Mouse (Mus musculus): Measurements from ENCODE around the gene Kazn.

GRCm38 (mm10) chr4:142160041-142160440 lies 79.2 kb downstream of the Kazn start:
- TF ChIP-seq CTCF (IDR thresholded peaks at IDR 0.05; ENCODE audit: low read depth) (no peak), EP300 (IDR thresholded peaks at IDR 0.05; ENCODE audit: low read depth) (no peak)

All from liver, postnatal 0 days (tissue).